Mouse (Mus musculus): ENCODE measurements at regions not wholly inside any gene's neighbourhood (a gene's known extent, or its start where the extent isn't known, plus 50 kb on each side); places are given as distances from the start of the nearest gene placed in this dataset.
A peak's percentile ranks its signal among the peaks of the same experiment; 100 is the strongest.

- no peak for DNase-seq (ENCODE audit: low spot score in 2 of 2)
Observed at GRCm38 (mm10) chr3:34522054-34522684, 128.0 kb upstream of the Sox2 start.

- no peak for DNase-seq (ENCODE audit: low spot score in 2 of 2)
Observed at GRCm38 (mm10) chr3:34521357-34522053, 128.7 kb upstream of the Sox2 start.

- no peak for DNase-seq (ENCODE audit: low spot score in 2 of 2)
Observed at GRCm38 (mm10) chr3:34512503-34513145, 137.6 kb upstream of the Sox2 start.

- DNase-seq (ENCODE audit: low spot score in 2 of 2) = no peak
Observed at GRCm38 (mm10) chr3:34510723-34511122, 139.5 kb upstream of the Sox2 start.

- no peak for DNase-seq (ENCODE audit: low spot score in 2 of 2)
Observed at GRCm38 (mm10) chr3:34509160-34509559, 141.0 kb upstream of the Sox2 start.

- no peak for DNase-seq (ENCODE audit: low spot score in 2 of 2)
Observed at GRCm38 (mm10) chr3:34504573-34504894, 145.7 kb upstream of the Sox2 start.

- no peak for DNase-seq (ENCODE audit: low spot score in 2 of 2)
Observed at GRCm38 (mm10) chr3:34503874-34504572, 146.2 kb upstream of the Sox2 start.

- no peak for DNase-seq (ENCODE audit: low spot score in 2 of 2)
Observed at GRCm38 (mm10) chr3:34496839-34497238, 153.4 kb upstream of the Sox2 start.

GRCm38 (mm10) chr3:34495615-34496014 lies 154.6 kb upstream of the Sox2 start:
- DNase-seq (ENCODE audit: low spot score in 2 of 2) = peak; percentile 22 to 44

GRCm38 (mm10) chr3:34493921-34494320 lies 156.3 kb upstream of the Sox2 start:
- DNase-seq (ENCODE audit: low spot score in 2 of 2) = no peak

GRCm38 (mm10) chr3:34489008-34489407 lies 161.2 kb upstream of the Sox2 start:
- no peak for DNase-seq (ENCODE audit: low spot score in 2 of 2)

- DNase-seq (ENCODE audit: low spot score in 2 of 2) = no peak
Observed at GRCm38 (mm10) chr3:34486441-34487050, 163.7 kb upstream of the Sox2 start.

- DNase-seq (ENCODE audit: low spot score in 2 of 2) = no peak
Observed at GRCm38 (mm10) chr3:34485345-34486223, 164.6 kb upstream of the Sox2 start.

GRCm38 (mm10) chr3:34483934-34484333 lies 166.3 kb upstream of the Sox2 start:
- no peak for DNase-seq (ENCODE audit: low spot score in 2 of 2)

- DNase-seq (ENCODE audit: low spot score in 2 of 2) = no peak
Observed at GRCm38 (mm10) chr3:34481821-34482713, 168.1 kb upstream of the Sox2 start.

GRCm38 (mm10) chr3:34481314-34481713 lies 168.9 kb upstream of the Sox2 start:
- no peak for DNase-seq (ENCODE audit: low spot score in 2 of 2)

- no peak for DNase-seq (ENCODE audit: low spot score in 2 of 2)
Observed at GRCm38 (mm10) chr3:34474126-34474525, 176.1 kb upstream of the Sox2 start.

GRCm38 (mm10) chr3:34470721-34471120 lies 179.5 kb upstream of the Sox2 start:
- DNase-seq (ENCODE audit: low spot score in 2 of 2) = no peak

GRCm38 (mm10) chr3:34469946-34470345 lies 180.3 kb upstream of the Sox2 start:
- no peak for DNase-seq (ENCODE audit: low spot score in 2 of 2)

GRCm38 (mm10) chr3:34466312-34466711 lies 183.9 kb upstream of the Sox2 start:
- no peak for DNase-seq (ENCODE audit: low spot score in 2 of 2)

All from frontal cortex, postnatal 14 days (tissue).